Mouse (Mus musculus): ENCODE measurements at regions not wholly inside any gene's neighbourhood (a gene's known extent, or its start where the extent isn't known, plus 50 kb on each side); places are given as distances from the start of the nearest gene placed in this dataset.
A peak's percentile ranks its signal among the peaks of the same experiment; 100 is the strongest.

- DNase-seq = no peak
Measured at GRCm38 (mm10) chr5:29142957-29143356, 52.8 kb upstream of the Rnf32 start.

- no peak for DNase-seq
Measured at GRCm38 (mm10) chr5:29142502-29142901, 53.3 kb upstream of the Rnf32 start.

GRCm38 (mm10) chr5:29137481-29137880 is 58.3 kb upstream of the Rnf32 start:
- no peak for DNase-seq

GRCm38 (mm10) chr5:29132261-29132660 is 63.5 kb upstream of the Rnf32 start:
- DNase-seq = no peak

GRCm38 (mm10) chr5:29131762-29132161 is 64.0 kb upstream of the Rnf32 start:
- peak; percentile 3 for DNase-seq

- DNase-seq = no peak
Measured at GRCm38 (mm10) chr5:29129724-29130123, 66.1 kb upstream of the Rnf32 start.

GRCm38 (mm10) chr5:29116942-29117341 is 78.8 kb upstream of the Rnf32 start:
- DNase-seq = no peak

GRCm38 (mm10) chr5:29112531-29112930 is 83.3 kb upstream of the Rnf32 start:
- DNase-seq = no peak

- DNase-seq = no peak
Measured at GRCm38 (mm10) chr5:29107276-29107675, 88.5 kb upstream of the Rnf32 start.

- peak; percentile 30 for DNase-seq
Measured at GRCm38 (mm10) chr5:29083288-29083687, 112.5 kb upstream of the Rnf32 start.

- DNase-seq = no peak
Measured at GRCm38 (mm10) chr5:29054393-29054792, 141.4 kb upstream of the Rnf32 start.

GRCm38 (mm10) chr5:29036636-29037035 is 159.2 kb upstream of the Rnf32 start:
- DNase-seq = peak; percentile 73

GRCm38 (mm10) chr5:29033462-29033997 is 162.3 kb upstream of the Rnf32 start:
- DNase-seq = peak; percentile 28

- DNase-seq = no peak
Measured at GRCm38 (mm10) chr5:29030525-29030924, 165.3 kb upstream of the Rnf32 start.

- no peak for DNase-seq
Measured at GRCm38 (mm10) chr5:29029957-29030356, 165.8 kb upstream of the Rnf32 start.

GRCm38 (mm10) chr5:29025045-29025444 is 170.7 kb upstream of the Rnf32 start:
- no peak for DNase-seq

GRCm38 (mm10) chr5:28992796-28993195 is 203.0 kb upstream of the Rnf32 start:
- DNase-seq = no peak

GRCm38 (mm10) chr5:28979932-28980331 is 215.9 kb upstream of the Rnf32 start:
- DNase-seq = peak; percentile 16

GRCm38 (mm10) chr5:28970404-28970803 is 225.4 kb upstream of the Rnf32 start:
- no peak for DNase-seq

- DNase-seq = peak; percentile 1
Measured at GRCm38 (mm10) chr5:28955036-28955435, 240.8 kb upstream of the Rnf32 start.

GRCm38 (mm10) chr5:28947465-28947864 is 248.3 kb upstream of the Rnf32 start:
- DNase-seq = peak; percentile 17

GRCm38 (mm10) chr5:28943571-28944316 is 252.0 kb upstream of the Rnf32 start:
- peak; percentile 10 for DNase-seq

- no peak for DNase-seq
Measured at GRCm38 (mm10) chr5:28940972-28941371, 254.8 kb upstream of the Rnf32 start.

- DNase-seq = no peak
Measured at GRCm38 (mm10) chr5:28919296-28920063, 276.3 kb upstream of the Rnf32 start.
